Mouse (Mus musculus) hindbrain, embryonic 13.5 days (tissue): Measurements from ENCODE around the gene Rnf144b. TPM values are rescaled to one million over a fixed set of nuclear protein-coding genes. Genes with fewer than 3 reads are reported as not detected.

Source experiments
- polyA plus RNA-seq: library from polyadenylated mRNA; unstranded; fragments of >200 nt; fragmentation: Nextera tagmentation; extraction: Ambion mirVana; gene quantifications from 2 replicates; pipeline ENCODE4 v1.2.1, GENCODE M21; 2015

The Rnf144b gene
- polyA plus RNA-seq, 1 experiment from 2014 or later: 0.55 TPM

Other genes with a start within 250 kb of the Rnf144b start
- 11.2 and 11.6 TPM in 2 replicates for gene Kif13a, start 192.8 kb upstream of the Rnf144b start, polyA plus RNA-seq
- 12.7 and 13.1 TPM in 2 replicates for gene Nhlrc1, start 107.8 kb upstream of the Rnf144b start, polyA plus RNA-seq
- 19.3 and 20.3 TPM in 2 replicates for gene Kdm1b, start 79.2 kb upstream of the Rnf144b start, polyA plus RNA-seq
- gene Tpmt, start 77.9 kb upstream of the Rnf144b start, polyA plus RNA-seq: 27.5 and 27.9 TPM in 2 replicates
- gene Dek, start 16.5 kb upstream of the Rnf144b start, polyA plus RNA-seq: 142 and 150 TPM in 2 replicates